Mouse (Mus musculus) hindlimb bud, embryonic 11.5 days (tissue): ENCODE results near the gene Raf1.

Experiments
- DNase-seq: peaks from one replicate; pipeline ENCODE4 v3.0.0-alpha.2; 2012; ENCODE audit warnings: low read depth, low spot score; ENCODE audit errors: extremely low spot score

Gene Raf1

GRCm38 (mm10) chr6:115626121-115626520 is 50.3 kb downstream of the Raf1 start:
- DNase-seq = no peak

- no peak for DNase-seq
Measured at GRCm38 (mm10) chr6:115620942-115621341, 55.5 kb downstream of the Raf1 start.

GRCm38 (mm10) chr6:115619818-115620217 is 56.6 kb downstream of the Raf1 start:
- DNase-seq = no peak

- DNase-seq = no peak
Measured at GRCm38 (mm10) chr6:115615983-115616382, 60.5 kb downstream of the Raf1 start.

- DNase-seq = no peak
Measured at GRCm38 (mm10) chr6:115613793-115614192, 62.6 kb downstream of the Raf1 start.

- no peak for DNase-seq
Measured at GRCm38 (mm10) chr6:115610301-115610700, 66.1 kb downstream of the Raf1 start.

GRCm38 (mm10) chr6:115609121-115609520 is 67.3 kb downstream of the Raf1 start:
- DNase-seq = no peak

- no peak for DNase-seq
Measured at GRCm38 (mm10) chr6:115607429-115607828, 69.0 kb downstream of the Raf1 start.

DNA sequence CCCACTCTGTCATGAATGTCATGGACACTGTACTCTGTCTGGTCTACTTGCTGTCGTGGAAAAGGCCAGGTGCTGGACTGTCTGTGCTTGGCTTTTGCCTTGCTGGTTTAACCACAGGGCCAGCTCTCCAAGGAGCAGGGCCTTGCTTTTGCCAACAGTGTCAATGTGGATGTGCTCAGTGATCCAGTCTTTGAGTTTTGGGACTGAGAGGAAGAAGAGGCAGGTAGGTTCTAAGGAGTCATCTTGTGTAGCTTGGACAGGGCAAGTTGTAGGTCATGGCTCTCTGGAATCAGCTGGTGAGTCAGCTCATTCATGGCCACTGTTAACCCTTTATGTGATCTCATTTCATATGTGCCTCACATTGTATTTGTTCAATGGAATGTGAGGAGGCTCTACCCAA is 70.0 kb downstream of the Raf1 start:
- no peak for DNase-seq

DNA sequence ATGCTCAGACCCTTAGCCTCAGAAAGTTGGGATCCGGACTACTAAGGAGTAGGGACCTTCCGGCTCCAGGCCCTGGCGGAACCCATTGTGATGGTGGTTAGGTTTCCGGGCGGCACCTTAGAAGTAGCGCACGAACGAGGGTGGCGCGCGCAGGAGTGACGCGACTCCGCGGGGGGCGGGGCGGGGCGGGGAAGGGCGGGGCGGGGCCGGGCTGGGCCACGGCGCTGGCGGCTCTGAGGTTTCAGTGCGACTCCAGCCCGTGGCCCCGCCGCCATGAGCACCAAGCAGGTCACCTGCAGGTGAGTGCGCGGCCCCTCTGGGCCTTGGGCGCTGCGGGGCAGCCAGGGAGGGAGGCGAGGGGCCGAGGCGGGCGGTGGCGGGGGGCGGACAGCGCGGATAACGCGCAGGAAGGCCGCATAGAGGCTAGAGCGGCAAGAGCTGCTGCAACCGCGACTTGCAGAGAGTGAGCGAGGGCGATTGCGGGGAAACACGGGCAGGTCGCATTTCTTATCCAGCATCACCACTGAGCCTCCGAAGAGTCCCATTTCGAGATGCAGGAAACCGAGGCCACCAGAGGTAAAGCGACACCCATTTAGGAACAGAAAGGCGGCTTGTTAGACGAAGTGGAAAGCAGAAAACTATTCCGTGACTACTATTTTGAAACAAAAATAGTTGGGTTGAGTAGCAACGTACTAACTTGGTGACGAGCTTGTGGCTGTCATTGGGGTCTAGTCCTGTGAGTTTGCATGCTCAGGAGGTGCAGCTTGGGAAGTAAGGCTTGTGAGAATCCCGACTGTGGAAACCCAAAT is 74.5 kb downstream of the Raf1 start, which contains the start of gene Mkrn2:
Gene Mkrn2 (plus strand): TSS at position 188 of the 809 bp plus-strand sequence.
- DNase-seq = peak; percentile 62

- DNase-seq = no peak
Measured at GRCm38 (mm10) chr6:115601322-115601714, 75.1 kb downstream of the Raf1 start.

GRCm38 (mm10) chr6:115595667-115596066 is 80.8 kb downstream of the Raf1 start:
- no peak for DNase-seq

DNA sequence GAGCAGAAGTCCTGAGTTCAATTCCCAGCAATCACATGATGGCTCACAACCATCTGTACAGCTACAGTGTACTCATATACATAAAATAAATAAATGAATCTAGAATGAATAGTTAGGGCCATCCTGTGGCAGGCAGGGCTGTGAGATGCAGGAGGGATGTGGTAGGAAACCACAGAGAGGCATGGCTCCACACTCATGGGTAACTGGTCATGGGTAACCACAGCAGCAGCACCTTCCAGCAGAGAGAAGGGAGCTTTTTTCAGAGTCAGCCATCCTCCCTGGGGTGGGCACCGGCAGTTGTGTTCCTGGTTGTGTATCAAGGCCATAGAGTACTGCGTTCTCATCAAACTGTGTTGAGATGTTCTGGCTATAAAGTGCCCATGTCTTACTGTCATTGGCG is 82.0 kb downstream of the Raf1 start:
- no peak for DNase-seq

DNA sequence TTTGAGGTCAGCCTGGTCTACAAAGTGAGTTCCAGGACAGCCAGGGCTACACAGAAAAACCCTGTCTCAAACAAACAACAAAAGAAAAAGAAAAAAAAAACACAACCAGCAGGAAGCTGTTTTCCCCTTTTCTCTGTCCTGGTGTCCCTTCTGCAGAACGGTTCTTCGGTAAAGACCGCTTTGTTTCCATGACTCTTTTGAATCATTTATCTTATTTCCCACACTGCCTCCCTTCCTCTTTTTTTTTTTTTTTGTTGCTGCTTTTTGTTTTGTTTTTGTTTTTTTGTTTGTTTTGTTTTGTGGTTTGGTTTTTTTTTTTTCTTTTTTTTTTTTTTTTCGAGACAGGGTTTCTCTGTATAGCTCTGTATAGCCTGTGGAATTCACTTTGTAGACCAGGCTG is 83.2 kb downstream of the Raf1 start:
- no peak for DNase-seq

DNA sequence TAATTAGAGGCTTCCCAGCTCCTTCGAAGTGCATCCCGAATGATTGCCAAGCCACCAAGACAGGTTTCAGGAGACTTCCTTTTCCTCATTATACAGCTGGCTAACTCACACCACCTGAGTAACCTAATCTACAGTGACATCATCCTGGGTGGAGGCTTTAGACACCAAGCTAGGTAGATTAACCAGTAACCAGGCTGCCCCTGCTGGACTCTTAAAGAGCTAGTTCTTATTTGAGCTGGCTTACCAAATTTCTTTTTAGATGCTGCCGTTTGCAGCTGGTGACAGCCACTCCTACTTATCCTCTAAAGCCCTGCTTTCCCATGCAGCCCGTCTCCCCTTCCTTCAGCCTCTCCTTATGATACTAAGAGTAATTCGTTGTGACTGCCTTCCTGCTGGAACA is 84.0 kb downstream of the Raf1 start, which contains the start of gene Mkrn2os:
Gene Mkrn2os (minus strand): TSS at position 119 of the 400 bp plus-strand sequence.
- no peak for DNase-seq

DNA sequence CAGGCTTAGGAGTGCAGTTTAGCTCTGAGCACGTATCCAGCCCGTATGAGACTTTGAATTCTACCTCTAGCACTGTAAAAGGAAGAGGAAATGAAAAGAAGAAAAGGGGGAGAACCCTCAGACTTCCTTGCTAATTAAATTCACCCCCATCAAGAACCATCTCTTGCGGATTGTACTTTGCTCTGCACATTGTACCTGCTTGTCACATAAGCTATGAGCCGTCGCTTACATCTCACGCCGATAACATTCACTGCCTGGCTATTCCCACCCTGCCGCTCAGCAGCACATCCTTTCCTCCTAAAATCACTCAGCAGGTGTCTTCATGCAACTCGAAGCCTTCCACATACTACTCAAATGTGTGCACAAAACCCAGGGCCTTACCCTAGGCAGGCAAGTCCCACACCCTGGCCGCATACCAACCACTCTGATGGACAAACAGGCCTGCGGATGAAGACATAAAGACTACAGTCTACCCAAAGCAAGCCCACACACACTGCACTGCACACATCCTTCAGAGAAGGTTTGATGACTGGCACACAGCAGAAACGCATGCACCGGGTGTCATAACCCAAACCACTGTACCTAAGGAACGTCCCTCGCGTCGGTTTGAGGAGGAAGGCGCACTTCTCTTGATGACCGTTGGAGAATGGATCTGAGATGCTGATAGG is 84.6 kb downstream of the Raf1 start:
- no peak for DNase-seq

DNA sequence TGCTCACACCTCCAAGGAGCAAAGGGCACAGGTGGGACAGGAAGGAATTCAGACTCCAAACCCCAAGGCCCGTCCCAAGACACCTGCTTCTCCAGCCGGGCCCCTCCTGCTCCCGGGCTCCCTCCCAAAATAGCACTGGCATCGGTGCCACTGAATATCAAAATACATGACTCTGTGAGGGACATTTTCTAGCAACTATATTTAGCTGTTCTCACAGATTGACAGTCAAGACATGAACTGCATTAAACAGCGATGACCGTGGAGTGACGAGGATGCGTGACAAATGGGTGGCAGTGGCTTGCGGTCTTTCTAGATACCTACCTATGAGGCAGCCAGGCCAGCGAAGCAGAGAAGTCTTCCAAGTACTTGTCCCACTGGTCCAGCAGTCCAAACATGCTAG is 90.1 kb downstream of the Raf1 start:
- no peak for DNase-seq

DNA sequence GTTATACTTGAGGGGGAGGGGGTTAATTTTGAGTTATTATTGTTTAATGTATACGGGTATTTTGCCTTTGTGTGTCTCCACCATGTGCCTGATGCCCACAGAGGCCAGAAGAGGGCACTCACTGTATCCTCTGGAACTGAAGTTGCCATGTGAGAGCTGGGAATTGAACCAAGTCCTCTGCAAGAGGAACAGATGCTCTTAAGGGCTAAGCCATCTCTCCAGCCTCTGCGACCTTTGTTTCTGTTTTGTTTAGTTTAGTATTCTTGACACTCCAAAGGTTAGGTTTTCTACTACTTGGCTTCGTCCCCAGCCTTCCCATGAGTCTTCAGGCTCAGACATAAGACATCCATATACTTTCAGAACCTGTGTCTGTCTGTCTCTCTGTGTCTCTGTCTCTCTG is 92.3 kb downstream of the Raf1 start:
- DNase-seq = no peak

DNA sequence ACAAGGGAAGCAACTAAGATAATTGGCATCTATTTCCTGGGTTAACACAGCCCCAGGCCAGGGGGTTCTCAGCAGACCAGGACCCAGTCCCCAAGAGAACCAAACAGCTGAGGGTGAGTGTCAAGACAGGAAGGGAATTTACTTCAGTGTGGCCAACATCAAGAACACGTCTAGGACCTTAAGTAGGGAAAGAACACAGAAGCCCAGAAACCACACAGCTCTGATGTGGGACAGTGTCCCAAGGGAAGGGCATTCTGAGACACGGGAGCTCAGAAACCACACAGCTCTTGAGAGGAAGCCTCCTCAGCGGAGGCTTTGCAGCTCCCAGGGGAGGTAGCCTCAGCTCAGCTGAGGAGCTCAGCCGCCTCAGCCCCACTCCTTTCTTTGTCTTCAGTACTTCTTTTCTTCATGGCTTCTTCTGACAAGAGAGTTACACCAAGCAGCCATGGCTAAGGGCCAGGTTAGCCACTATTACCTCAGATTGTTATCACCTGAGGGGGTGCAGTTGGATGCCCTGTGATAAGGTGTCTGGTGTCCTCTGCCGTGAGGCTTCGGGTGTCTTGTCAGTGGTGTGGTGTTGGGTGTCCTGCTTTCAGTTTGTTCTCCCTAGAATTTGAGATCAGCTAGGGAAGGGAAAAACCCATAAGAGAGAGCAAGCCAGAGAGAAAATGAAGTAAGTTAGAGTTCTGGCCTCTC is 92.9 kb downstream of the Raf1 start:
- DNase-seq = no peak

- DNase-seq = no peak
Measured at GRCm38 (mm10) chr6:115582328-115583115, 93.9 kb downstream of the Raf1 start.

DNA sequence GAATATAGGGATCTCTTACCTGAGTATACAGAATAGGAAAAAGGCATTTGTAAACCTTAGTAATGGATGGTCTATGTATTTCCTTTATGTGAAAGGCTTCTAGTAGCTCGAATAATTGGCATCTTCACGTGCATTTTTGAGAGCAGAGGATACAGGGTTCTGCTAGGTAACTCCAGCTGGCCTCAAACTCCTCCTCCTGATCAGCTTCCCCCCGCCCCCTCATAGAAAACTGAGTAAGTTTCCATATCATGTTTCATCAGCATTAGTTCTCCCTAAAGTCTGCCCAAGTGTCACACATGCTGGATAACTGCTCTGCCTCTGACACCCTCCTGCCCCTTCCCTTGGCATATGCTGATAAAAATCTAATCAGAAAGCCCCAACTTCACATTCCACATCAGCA is 95.6 kb downstream of the Raf1 start:
- no peak for DNase-seq
